In genomic region chr17:67978786-67979185, GRCm38 (mm10) we compare ENCODE assay signal across 9 mouse cellular contexts. TPM values are rescaled to one million over a fixed set of nuclear protein-coding genes. Genes with fewer than 3 reads are reported as not detected.
DNase-seq lines count a peak whose midpoint lies in the region; ATAC-seq lines count a peak whose summit lies in the region.
"Had no signal": no experiment of that assay in that cellular context is flagged by ENCODE, and none has a peak within 500 bp of the region (broad histone marks: within the 10 kb centered on the region; RNA-seq: fewer than 3 reads in every experiment).

No protein-coding gene starts in this region.

- H3K4me2 ChIP-seq in forebrain, embryonic 15.5 days (replicated peaks): no peak overlapping the region

- no peak overlapping the region for H3K4me3 ChIP-seq in forebrain, embryonic 15.5 days

- no peaks in the 10 kb centered on the region for H3K36me3 ChIP-seq in forebrain, embryonic 15.5 days

- H3K9ac ChIP-seq in forebrain, embryonic 15.5 days (replicated peaks): no peak overlapping the region

- 68% methylated on average over 3 of the region's 3 CpGs for WGBS in forebrain, embryonic 15.5 days

- no peaks in the 10 kb centered on the region for H3K27me3 ChIP-seq in forebrain, embryonic 15.5 days

- no peaks in the 10 kb centered on the region for H3K9me3 ChIP-seq in forebrain, embryonic 15.5 days

- peak; percentile 51 to 76 for ATAC-seq in hematopoietic stem cell, adult 5-6 weeks (replicated peaks in 1 of 2; ENCODE audit: insufficient read depth in 1 of 2, low FRiP score in 2 of 2, low TSS enrichment in 1 of 2, low read depth in 1 of 2, poor library complexity in 2 of 2, severe bottlenecking in 2 of 2)
- no peak for ATAC-seq in forebrain, embryonic 15.5 days (replicated peaks)
- ATAC-seq in activated CD4-positive, CD25-positive, alpha-beta regulatory T cell, adult 4 months: no peak

- no peaks in the 10 kb centered on the region; the same call in 1 of the 2 replicates for H3K4me1 ChIP-seq in forebrain, embryonic 15.5 days

- H3K27ac ChIP-seq in forebrain, embryonic 15.5 days (replicated peaks): no peak overlapping the region
- H3K27ac ChIP-seq: macrophage had no signal

- DNase-seq in 3T3-L1 (ENCODE audit: low read depth, low spot score): peak; percentile 98
- peak; percentile 86 for DNase-seq in Muller cell, postnatal 12 days (ENCODE audit: inconsistent ontology term)
- peak; percentile 26 for DNase-seq in fat pad, adult 2 months (ENCODE audit: extremely low read depth, low read depth, low spot score)
- DNase-seq in lung, adult 18-20 months: peak; percentile 55 to 66
- no peak for DNase-seq in thymus, postnatal 10 days (ENCODE audit: low spot score in 2 of 2)

RNA-seq across cellular contexts. Expression of gene Arhgap28, which starts 25.1 kb away (rescaled TPM):
- 5.5 and 6.6 TPM in 2 replicates for total RNA-seq in hematopoietic stem cell, adult 5-6 weeks (2017)
- 5.4 and 5.7 TPM in 2 replicates for polyA plus RNA-seq in forebrain, embryonic 15.5 days (2015; fragmentation: Nextera tagmentation; extraction: Ambion mirVana)
- polyA plus RNA-seq in activated CD4-positive, CD25-positive, alpha-beta regulatory T cell, adult 4 months (2017; shearing (Covaris generic)): under 1 TPM in 1 of 2 experiments, not detected in 1; 0.19 TPM

Comparison
In these comparisons a context has a peak if more than half of its experiments do, and no peak if none do; other contexts are left out.
1. DNase-seq: peak in 3T3-L1 (single experiment), Muller cell, postnatal 12 days (single experiment), fat pad, adult 2 months (single experiment) and lung, adult 18-20 months (2 of 2); none in thymus, postnatal 10 days (0 of 2).
2. ATAC-seq: peak in hematopoietic stem cell, adult 5-6 weeks (2 of 2); none in forebrain, embryonic 15.5 days (single experiment) and activated CD4-positive, CD25-positive, alpha-beta regulatory T cell, adult 4 months (single experiment).